Mouse (Mus musculus): Measurements from ENCODE around the gene Thsd4. TPM values are rescaled to one million over a fixed set of nuclear protein-coding genes. Genes with fewer than 3 reads are reported as not detected.

The Thsd4 gene
- polyA plus RNA-seq, 1 experiment from 2014 or later, result 3.0 TPM

- no peaks in the 10 kb centered on the region for H3K9me3 ChIP-seq (replicated peaks; ENCODE audit: control insufficient read depth, low read length)
- H3K9ac ChIP-seq (replicated peaks; ENCODE audit: low read length), result no peak overlapping the region
- no peak overlapping the region for H3K4me2 ChIP-seq (ENCODE audit: low read depth, low read length)
- no peaks in the 10 kb centered on the region for H3K27me3 ChIP-seq (ENCODE audit: control insufficient read depth, insufficient read depth, low read length)
- WGBS, result 80% methylated on average over 3 of the region's 3 CpGs
- ATAC-seq (replicated peaks; ENCODE audit: insufficient number of reproducible peaks, low FRiP score, low TSS enrichment, low read depth), result no peak
- no peaks in the 10 kb centered on the region for H3K36me3 ChIP-seq (replicated peaks; ENCODE audit: control insufficient read depth, insufficient read depth, low read depth, low read length)
- H3K4me3 ChIP-seq (ENCODE audit: low read depth, low read length), result no peak overlapping the region
- DNase-seq (ENCODE audit: low spot score), result no peak
- no peaks in the 10 kb centered on the region for H3K4me1 ChIP-seq (ENCODE audit: control insufficient read depth, insufficient read depth, low read length)
- H3K27ac ChIP-seq (replicated peaks; ENCODE audit: low read depth, low read length), result no peak overlapping the region
Observed at GRCm38 (mm10) chr9:59985900-59986572, 535.8 kb downstream of the Thsd4 start.

- ATAC-seq (replicated peaks; ENCODE audit: insufficient number of reproducible peaks, low FRiP score, low TSS enrichment, low read depth), result no peak
- no peak overlapping the region for H3K4me3 ChIP-seq (ENCODE audit: low read depth, low read length)
- no peak overlapping the region for H3K4me2 ChIP-seq (ENCODE audit: low read depth, low read length)
- no peak overlapping the region for H3K27ac ChIP-seq (replicated peaks; ENCODE audit: low read depth, low read length)
- no peaks in the 10 kb centered on the region for H3K4me1 ChIP-seq (ENCODE audit: control insufficient read depth, insufficient read depth, low read length)
- WGBS, result 69% methylated on average over 2 of the region's 2 CpGs
- no peaks in the 10 kb centered on the region for H3K9me3 ChIP-seq (replicated peaks; ENCODE audit: control insufficient read depth, low read length)
- no peak overlapping the region for H3K9ac ChIP-seq (replicated peaks; ENCODE audit: low read length)
- no peaks in the 10 kb centered on the region for H3K36me3 ChIP-seq (replicated peaks; ENCODE audit: control insufficient read depth, insufficient read depth, low read depth, low read length)
- DNase-seq (ENCODE audit: low spot score), result no peak
- no peaks in the 10 kb centered on the region for H3K27me3 ChIP-seq (ENCODE audit: control insufficient read depth, insufficient read depth, low read length)
Observed at GRCm38 (mm10) chr9:59981116-59981515, 540.7 kb downstream of the Thsd4 start.

GRCm38 (mm10) chr9:59971263-59971662 lies 550.6 kb downstream of the Thsd4 start:
- Histone ChIP-seq H3K27ac (replicated peaks; ENCODE audit: low read depth, low read length) (no peak overlapping the region), H3K36me3 (replicated peaks; ENCODE audit: control insufficient read depth, insufficient read depth, low read depth, low read length) (no peaks in the 10 kb centered on the region), H3K4me1 (ENCODE audit: control insufficient read depth, insufficient read depth, low read length) (no peaks in the 10 kb centered on the region), H3K9ac (replicated peaks; ENCODE audit: low read length) (no peak overlapping the region), H3K9me3 (replicated peaks; ENCODE audit: control insufficient read depth, low read length) (no peaks in the 10 kb centered on the region), H3K4me3 (ENCODE audit: low read depth, low read length) (no peak overlapping the region), H3K27me3 (ENCODE audit: control insufficient read depth, insufficient read depth, low read length) (no peaks in the 10 kb centered on the region), H3K4me2 (ENCODE audit: low read depth, low read length) (no peak overlapping the region)
- ATAC-seq (replicated peaks; ENCODE audit: insufficient number of reproducible peaks, low FRiP score, low TSS enrichment, low read depth), result no peak
- 75% methylated on average over 4 of the region's 4 CpGs for WGBS
- DNase-seq (ENCODE audit: low spot score), result no peak

GRCm38 (mm10) chr9:59969383-59969782 lies 552.5 kb downstream of the Thsd4 start:
- no peaks in the 10 kb centered on the region for H3K9me3 ChIP-seq (replicated peaks; ENCODE audit: control insufficient read depth, low read length)
- no peak overlapping the region for H3K4me2 ChIP-seq (ENCODE audit: low read depth, low read length)
- DNase-seq (ENCODE audit: low spot score) (peak; percentile 86), ATAC-seq (replicated peaks; ENCODE audit: insufficient number of reproducible peaks, low FRiP score, low TSS enrichment, low read depth) (no peak)
- H3K4me1 ChIP-seq (ENCODE audit: control insufficient read depth, insufficient read depth, low read length), result no peaks in the 10 kb centered on the region
- no peaks in the 10 kb centered on the region for H3K27me3 ChIP-seq (ENCODE audit: control insufficient read depth, insufficient read depth, low read length)
- 27% methylated on average over 6 of the region's 6 CpGs for WGBS
- no peak overlapping the region for H3K27ac ChIP-seq (replicated peaks; ENCODE audit: low read depth, low read length)
- H3K4me3 ChIP-seq (ENCODE audit: low read depth, low read length), result no peak overlapping the region
- H3K9ac ChIP-seq (replicated peaks; ENCODE audit: low read length), result no peak overlapping the region
- no peaks in the 10 kb centered on the region for H3K36me3 ChIP-seq (replicated peaks; ENCODE audit: control insufficient read depth, insufficient read depth, low read depth, low read length)

- Histone ChIP-seq H3K4me1 (ENCODE audit: control insufficient read depth, insufficient read depth, low read length) (no peaks in the 10 kb centered on the region), H3K9me3 (replicated peaks; ENCODE audit: control insufficient read depth, low read length) (no peaks in the 10 kb centered on the region), H3K27ac (replicated peaks; ENCODE audit: low read depth, low read length) (no peak overlapping the region), H3K27me3 (ENCODE audit: control insufficient read depth, insufficient read depth, low read length) (no peaks in the 10 kb centered on the region), H3K36me3 (replicated peaks; ENCODE audit: control insufficient read depth, insufficient read depth, low read depth, low read length) (no peaks in the 10 kb centered on the region), H3K9ac (replicated peaks; ENCODE audit: low read length) (no peak overlapping the region), H3K4me3 (ENCODE audit: low read depth, low read length) (no peak overlapping the region), H3K4me2 (ENCODE audit: low read depth, low read length) (no peak overlapping the region)
- DNase-seq (ENCODE audit: low spot score) (no peak), ATAC-seq (replicated peaks; ENCODE audit: insufficient number of reproducible peaks, low FRiP score, low TSS enrichment, low read depth) (no peak)
- WGBS, result 82% methylated on average over 10 of the region's 10 CpGs
Observed at GRCm38 (mm10) chr9:59965046-59965445, 556.8 kb downstream of the Thsd4 start.

GRCm38 (mm10) chr9:59964367-59964766 lies 557.5 kb downstream of the Thsd4 start:
- no peaks in the 10 kb centered on the region for H3K9me3 ChIP-seq (replicated peaks; ENCODE audit: control insufficient read depth, low read length)
- no peak for ATAC-seq (replicated peaks; ENCODE audit: insufficient number of reproducible peaks, low FRiP score, low TSS enrichment, low read depth)
- H3K27me3 ChIP-seq (ENCODE audit: control insufficient read depth, insufficient read depth, low read length), result no peaks in the 10 kb centered on the region
- no peak overlapping the region for H3K4me2 ChIP-seq (ENCODE audit: low read depth, low read length)
- WGBS, result 56% methylated on average over 3 of the region's 3 CpGs
- DNase-seq (ENCODE audit: low spot score), result no peak
- H3K4me1 ChIP-seq (ENCODE audit: control insufficient read depth, insufficient read depth, low read length), result no peaks in the 10 kb centered on the region
- no peak overlapping the region for H3K27ac ChIP-seq (replicated peaks; ENCODE audit: low read depth, low read length)
- H3K36me3 ChIP-seq (replicated peaks; ENCODE audit: control insufficient read depth, insufficient read depth, low read depth, low read length), result no peaks in the 10 kb centered on the region
- no peak overlapping the region for H3K4me3 ChIP-seq (ENCODE audit: low read depth, low read length)
- H3K9ac ChIP-seq (replicated peaks; ENCODE audit: low read length), result no peak overlapping the region

- no peak for DNase-seq (ENCODE audit: low spot score)
- H3K4me1 ChIP-seq (ENCODE audit: control insufficient read depth, insufficient read depth, low read length), result no peaks in the 10 kb centered on the region
- H3K27me3 ChIP-seq (ENCODE audit: control insufficient read depth, insufficient read depth, low read length), result no peaks in the 10 kb centered on the region
- no peak overlapping the region for H3K27ac ChIP-seq (replicated peaks; ENCODE audit: low read depth, low read length)
- H3K4me3 ChIP-seq (ENCODE audit: low read depth, low read length), result no peak overlapping the region
- H3K4me2 ChIP-seq (ENCODE audit: low read depth, low read length), result no peak overlapping the region
- no peak for ATAC-seq (replicated peaks; ENCODE audit: insufficient number of reproducible peaks, low FRiP score, low TSS enrichment, low read depth)
- no peak overlapping the region for H3K9ac ChIP-seq (replicated peaks; ENCODE audit: low read length)
- H3K9me3 ChIP-seq (replicated peaks; ENCODE audit: control insufficient read depth, low read length), result no peaks in the 10 kb centered on the region
- H3K36me3 ChIP-seq (replicated peaks; ENCODE audit: control insufficient read depth, insufficient read depth, low read depth, low read length), result no peaks in the 10 kb centered on the region
- 61% methylated on average over 14 of the region's 14 CpGs for WGBS
Observed at GRCm38 (mm10) chr9:59961201-59961955, 560.5 kb downstream of the Thsd4 start.

- H3K4me2 ChIP-seq (ENCODE audit: low read depth, low read length), result no peak within 1 kb of the TSS
- no peaks in the 10 kb centered on the region for H3K36me3 ChIP-seq (replicated peaks; ENCODE audit: control insufficient read depth, insufficient read depth, low read depth, low read length)
- no peak within 1 kb of the TSS for H3K9ac ChIP-seq (replicated peaks; ENCODE audit: low read length)
- DNase-seq (ENCODE audit: low spot score) (no peak), ATAC-seq (replicated peaks; ENCODE audit: insufficient number of reproducible peaks, low FRiP score, low TSS enrichment, low read depth) (no peak)
- H3K4me1 ChIP-seq (ENCODE audit: control insufficient read depth, insufficient read depth, low read length), result no peaks in the 10 kb centered on the region
- WGBS, result 87% methylated on average over 10 of the region's 10 CpGs
- no peak within 1 kb of the TSS for H3K4me3 ChIP-seq (ENCODE audit: low read depth, low read length)
- H3K9me3 ChIP-seq (replicated peaks; ENCODE audit: control insufficient read depth, low read length), result no peaks in the 10 kb centered on the region
- no peak within 1 kb of the TSS for H3K27ac ChIP-seq (replicated peaks; ENCODE audit: low read depth, low read length)
- no peaks in the 10 kb centered on the region for H3K27me3 ChIP-seq (ENCODE audit: control insufficient read depth, insufficient read depth, low read length)
Observed at GRCm38 (mm10) chr9:59960559-59960958, 561.3 kb downstream of the Thsd4 start, which contains the start of gene Nr2e3. Nr2e3 (minus strand) TSS chr9:59960659.
